Mouse (Mus musculus): Measurements from ENCODE around the gene Theg.

DNA sequence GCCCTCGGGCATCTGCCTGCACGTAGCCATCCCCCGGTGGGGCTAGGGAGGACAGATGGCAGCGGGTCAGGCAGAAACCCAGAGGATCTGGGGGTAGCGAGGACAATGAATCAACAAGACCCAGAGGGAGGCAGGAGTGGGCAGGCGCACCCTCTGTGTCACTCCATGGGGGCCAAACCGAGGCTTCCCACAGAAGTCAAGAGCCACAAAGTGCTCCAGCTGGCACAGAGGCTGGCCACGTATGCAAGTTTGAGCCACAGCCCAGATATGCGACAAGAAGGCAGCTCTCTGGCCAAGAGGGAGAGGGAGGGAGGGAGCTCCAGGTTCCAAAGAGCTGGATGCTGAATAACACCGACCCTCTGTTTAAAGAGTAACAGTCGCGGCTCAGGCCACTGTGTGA, 36.8 kb upstream of the Theg start:
- no peak for TF ChIP-seq POLR2A (IDR thresholded peaks at IDR 0.05; ENCODE audit: extremely low read depth, insufficient read depth, low read length)
- TF ChIP-seq CTCF (IDR thresholded peaks at IDR 0.05; ENCODE audit: low read depth, low read length) = no peak
